Mouse (Mus musculus): Measurements from ENCODE around the gene Ncam1. TPM values are rescaled to one million over a fixed set of nuclear protein-coding genes. Genes with fewer than 3 reads are reported as not detected.

The Ncam1 gene
- total and polyA plus RNA-seq, 3 experiments: 4.1 to 5.4 (median 4.7) TPM

GRCm38 (mm10) chr9:49734348-49735007, 64.2 kb downstream of the Ncam1 start:
- Histone ChIP-seq H3K4me1 (ENCODE audit: control insufficient read depth, insufficient read depth, low read length) (no peaks in the 10 kb centered on the region), H3K79me2 (replicated peaks; ENCODE audit: control insufficient read depth, insufficient read depth, low read length) (no peaks in the 10 kb centered on the region), H3K36me3 (ENCODE audit: control insufficient read depth, insufficient read depth, low read length) (no peaks in the 10 kb centered on the region), H3K9ac (ENCODE audit: low read depth, low read length) (no peak overlapping the region), H3K27ac (no peak overlapping the region), H3K4me3 (no peak overlapping the region), H3K27me3 (ENCODE audit: control insufficient read depth, insufficient read depth, low read length) (no peaks in the 10 kb centered on the region)
- no peak for TF ChIP-seq EP300 (IDR thresholded peaks at IDR 0.05; ENCODE audit: insufficient read depth, low read depth, low read length)
- TF ChIP-seq POLR2A (IDR thresholded peaks at IDR 0.05; ENCODE audit: insufficient read depth, low read depth, low read length): no peak
- no peak for TF ChIP-seq CTCF (IDR thresholded peaks at IDR 0.05)
- intact Hi-C loops (cut with DNase I): no loop called here
- 85% methylated on average over 7 of the region's 7 CpGs for WGBS
- DNase-seq: no peak

- Histone ChIP-seq H3K4me3 (no peak overlapping the region), H3K27me3 (ENCODE audit: control insufficient read depth, insufficient read depth, low read length) (no peaks in the 10 kb centered on the region), H3K9ac (ENCODE audit: low read depth, low read length) (no peak overlapping the region), H3K4me1 (ENCODE audit: control insufficient read depth, insufficient read depth, low read length) (no peaks in the 10 kb centered on the region), H3K27ac (no peak overlapping the region), H3K36me3 (ENCODE audit: control insufficient read depth, insufficient read depth, low read length) (no peaks in the 10 kb centered on the region), H3K79me2 (replicated peaks; ENCODE audit: control insufficient read depth, insufficient read depth, low read length) (no peaks in the 10 kb centered on the region)
- WGBS: 69% methylated on average over 5 of the region's 5 CpGs
- no peak for TF ChIP-seq EP300 (IDR thresholded peaks at IDR 0.05; ENCODE audit: insufficient read depth, low read depth, low read length)
- no peak for TF ChIP-seq CTCF (IDR thresholded peaks at IDR 0.05)
- TF ChIP-seq POLR2A (IDR thresholded peaks at IDR 0.05; ENCODE audit: insufficient read depth, low read depth, low read length): no peak
- intact Hi-C loops (cut with DNase I): no loop called here
- DNase-seq: no peak
These were observed 65.0 kb downstream of the Ncam1 start for GRCm38 (mm10) chr9:49733726-49734125.

GRCm38 (mm10) chr9:49729479-49729878, 69.2 kb downstream of the Ncam1 start:
- no peak overlapping the region for H3K9ac ChIP-seq (ENCODE audit: low read depth, low read length)

GRCm38 (mm10) chr9:49728211-49728610, 70.5 kb downstream of the Ncam1 start:
- intact Hi-C loops (cut with DNase I): no loop called here
- H3K4me1 ChIP-seq (ENCODE audit: control insufficient read depth, insufficient read depth, low read length): no peaks in the 10 kb centered on the region
- no peak overlapping the region for H3K4me3 ChIP-seq
- no peaks in the 10 kb centered on the region for H3K79me2 ChIP-seq (replicated peaks; ENCODE audit: control insufficient read depth, insufficient read depth, low read length)
- no peaks in the 10 kb centered on the region for H3K27me3 ChIP-seq (ENCODE audit: control insufficient read depth, insufficient read depth, low read length)
- TF ChIP-seq CTCF (IDR thresholded peaks at IDR 0.05): no peak
- no peak for TF ChIP-seq POLR2A (IDR thresholded peaks at IDR 0.05; ENCODE audit: insufficient read depth, low read depth, low read length)
- TF ChIP-seq EP300 (IDR thresholded peaks at IDR 0.05; ENCODE audit: insufficient read depth, low read depth, low read length): no peak
- H3K9ac ChIP-seq (ENCODE audit: low read depth, low read length): no peak overlapping the region
- H3K36me3 ChIP-seq (ENCODE audit: control insufficient read depth, insufficient read depth, low read length): no peaks in the 10 kb centered on the region
- no peak overlapping the region for H3K27ac ChIP-seq
- WGBS: 65% methylated on average over 8 of the region's 8 CpGs
- DNase-seq: no peak

More at GRCm38 (mm10) chr9:49729479-49729878, 69.2 kb downstream of the Ncam1 start:
- no peaks in the 10 kb centered on the region for H3K36me3 ChIP-seq (ENCODE audit: control insufficient read depth, insufficient read depth, low read length)
- H3K27me3 ChIP-seq (ENCODE audit: control insufficient read depth, insufficient read depth, low read length): no peaks in the 10 kb centered on the region
- intact Hi-C loops (cut with DNase I): no loop called here
- TF ChIP-seq EP300 (IDR thresholded peaks at IDR 0.05; ENCODE audit: insufficient read depth, low read depth, low read length) (no peak), POLR2A (IDR thresholded peaks at IDR 0.05; ENCODE audit: insufficient read depth, low read depth, low read length) (no peak), CTCF (IDR thresholded peaks at IDR 0.05) (no peak)
- H3K79me2 ChIP-seq (replicated peaks; ENCODE audit: control insufficient read depth, insufficient read depth, low read length): no peaks in the 10 kb centered on the region
- no peak overlapping the region for H3K4me3 ChIP-seq
- no peak overlapping the region for H3K27ac ChIP-seq
- DNase-seq: no peak
- WGBS: 71% methylated on average over 3 of the region's 3 CpGs
- H3K4me1 ChIP-seq (ENCODE audit: control insufficient read depth, insufficient read depth, low read length): no peaks in the 10 kb centered on the region

GRCm38 (mm10) chr9:49722765-49723164, 76.0 kb downstream of the Ncam1 start:
- intact Hi-C loops (cut with DNase I): no loop called here
- Histone ChIP-seq H3K27ac (no peak overlapping the region), H3K4me3 (no peak overlapping the region), H3K4me1 (ENCODE audit: control insufficient read depth, insufficient read depth, low read length) (no peaks in the 10 kb centered on the region), H3K27me3 (ENCODE audit: control insufficient read depth, insufficient read depth, low read length) (no peaks in the 10 kb centered on the region), H3K36me3 (ENCODE audit: control insufficient read depth, insufficient read depth, low read length) (no peaks in the 10 kb centered on the region), H3K9ac (ENCODE audit: low read depth, low read length) (no peak overlapping the region), H3K79me2 (replicated peaks; ENCODE audit: control insufficient read depth, insufficient read depth, low read length) (no peaks in the 10 kb centered on the region)
- TF ChIP-seq CTCF (IDR thresholded peaks at IDR 0.05) (no peak), EP300 (IDR thresholded peaks at IDR 0.05; ENCODE audit: insufficient read depth, low read depth, low read length) (no peak), POLR2A (IDR thresholded peaks at IDR 0.05; ENCODE audit: insufficient read depth, low read depth, low read length) (no peak)
- 71% methylated on average over 5 of the region's 5 CpGs for WGBS
- no peak for DNase-seq

- Histone ChIP-seq H3K9ac (ENCODE audit: low read depth, low read length) (no peak overlapping the region), H3K27me3 (ENCODE audit: control insufficient read depth, insufficient read depth, low read length) (no peaks in the 10 kb centered on the region), H3K79me2 (replicated peaks; ENCODE audit: control insufficient read depth, insufficient read depth, low read length) (no peaks in the 10 kb centered on the region), H3K36me3 (ENCODE audit: control insufficient read depth, insufficient read depth, low read length) (no peaks in the 10 kb centered on the region), H3K4me1 (ENCODE audit: control insufficient read depth, insufficient read depth, low read length) (no peaks in the 10 kb centered on the region), H3K27ac (no peak overlapping the region), H3K4me3 (no peak overlapping the region)
- intact Hi-C loops (cut with DNase I): loop anchor here (5.0 kb wide), 1 partner anchor 457 kb away; no protein-coding TSS in a partner anchor
- no peak for DNase-seq
- TF ChIP-seq CTCF (IDR thresholded peaks at IDR 0.05) (peak; percentile 43), POLR2A (IDR thresholded peaks at IDR 0.05; ENCODE audit: insufficient read depth, low read depth, low read length) (no peak)
These were observed 83.6 kb downstream of the Ncam1 start for GRCm38 (mm10) chr9:49715121-49715520.

All from heart, adult 2 months (tissue).